Mouse (Mus musculus): ENCODE data around the gene Kcnk7.

GRCm38 (mm10) chr19:5742241-5742641, 38.1 kb downstream of the Kcnk7 start:
- TF ChIP-seq GATA1 (IDR thresholded peaks at IDR 0.05; ENCODE audit: low read length) = no peak
- TF ChIP-seq TAL1 (IDR thresholded peaks at IDR 0.05; ENCODE audit: low read length) = no peak
